Mouse (Mus musculus) left cerebral cortex, adult 2 months (tissue): ENCODE measurements at regions not wholly inside any gene's neighbourhood (a gene's known extent, or its start where the extent isn't known, plus 50 kb on each side); places are given as distances from the start of the nearest gene placed in this dataset.

Source experiments
- DNase-seq, 2 experiments: peaks; one replicate each; pipeline ENCODE4 v3.0.0; 2021 to 2022; ENCODE audit warnings: low spot score in 2 of 2, mixed read lengths in 1 of 2; ENCODE audit errors: extremely low spot score in 1 of 2
- H3K27ac ChIP-seq: fragments of 200-600 bp; 2 replicates; pipeline ENCODE4 v1.8.1; 2022
- H3K4me3 ChIP-seq: fragments of 200-600 bp; 2 replicates; pipeline ENCODE4 v1.8.1; 2022
- CTCF ChIP-seq: fragments of 200-600 bp; IDR thresholded peaks from 2 replicates; pipeline ENCODE4 v1.8.1; 2022; ENCODE audit warnings: antibody characterized with exemption, mild to moderate bottlenecking, moderate library complexity
- intact Hi-C: fragments of 180-260 bp; cut with DNase I; formaldehyde crosslinking; loops from one replicate; pipeline ENCODE4 v1.15.1; 2025

DNA sequence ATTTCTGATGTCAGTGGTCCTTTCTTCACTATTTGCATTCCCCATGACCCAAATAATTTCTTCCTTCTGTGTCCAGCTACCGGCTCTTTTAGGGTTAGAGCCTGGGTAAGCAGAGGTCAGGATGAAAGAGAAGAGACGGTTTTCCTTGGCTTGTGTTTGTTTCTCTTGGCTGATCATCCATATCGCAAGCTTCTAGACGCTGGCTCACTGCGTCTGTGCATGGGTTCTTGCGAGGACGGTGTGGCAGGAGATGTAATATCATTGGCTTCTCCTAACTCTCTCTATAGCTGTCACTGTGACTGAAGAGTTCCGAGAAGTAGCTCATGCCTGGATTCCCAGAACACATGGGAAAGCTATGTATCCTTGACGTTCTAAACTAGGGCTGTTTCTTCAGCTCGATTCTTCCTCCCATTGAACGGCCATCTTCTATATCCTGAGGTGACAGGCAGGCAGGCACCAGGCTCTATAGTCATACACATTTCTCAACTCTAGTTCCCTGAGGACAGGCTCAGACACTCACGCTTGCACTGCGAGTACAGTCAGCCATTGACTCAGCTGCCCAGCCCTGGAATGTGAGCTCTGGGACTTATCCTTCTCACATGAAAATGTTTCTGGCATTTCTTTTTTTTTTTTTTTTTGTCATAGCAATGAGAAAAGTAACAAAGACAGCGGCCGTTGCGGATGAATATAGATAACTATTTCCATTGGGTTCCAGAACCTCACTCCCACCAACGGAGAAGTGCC is 85.0 kb downstream of the Bach1 start:
- no peak overlapping the region for H3K4me3 ChIP-seq
- no peak for DNase-seq
- no peak for TF ChIP-seq CTCF
- H3K27ac ChIP-seq = peak overlapping the region; percentile 47; the same call in 1 of the 2 replicates
- intact Hi-C loops = no loop called here

DNA sequence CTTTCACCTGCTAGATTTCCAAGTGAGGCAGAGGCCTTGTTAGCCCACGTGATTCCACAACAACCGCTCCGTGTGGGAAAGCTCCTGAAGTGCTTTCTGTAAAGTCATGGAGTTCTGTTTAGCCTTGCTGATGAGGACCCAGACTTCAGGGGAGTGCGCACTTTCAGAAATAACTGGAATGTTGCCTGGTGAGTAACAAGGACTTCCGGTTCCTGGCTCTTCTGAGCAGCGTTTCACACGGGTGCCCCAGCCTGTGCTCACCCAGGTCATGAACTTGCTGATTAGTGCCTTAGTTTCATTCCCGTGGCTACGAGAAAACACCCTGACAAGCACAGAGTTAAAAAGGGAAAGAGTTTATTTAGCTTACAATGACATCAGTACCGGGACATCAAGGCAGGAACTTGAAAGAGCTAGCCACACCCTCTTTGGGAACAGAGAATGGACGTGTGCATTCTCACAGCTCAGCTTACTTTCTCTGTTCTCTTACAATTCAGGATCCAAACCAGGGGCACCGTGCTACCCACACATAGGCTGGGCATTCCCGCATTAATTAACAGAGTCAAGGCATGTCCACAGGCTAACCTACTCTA is 85.8 kb downstream of the Bach1 start:
- intact Hi-C loops = no loop called here
- no peak overlapping the region for H3K4me3 ChIP-seq
- no peak for DNase-seq

DNA sequence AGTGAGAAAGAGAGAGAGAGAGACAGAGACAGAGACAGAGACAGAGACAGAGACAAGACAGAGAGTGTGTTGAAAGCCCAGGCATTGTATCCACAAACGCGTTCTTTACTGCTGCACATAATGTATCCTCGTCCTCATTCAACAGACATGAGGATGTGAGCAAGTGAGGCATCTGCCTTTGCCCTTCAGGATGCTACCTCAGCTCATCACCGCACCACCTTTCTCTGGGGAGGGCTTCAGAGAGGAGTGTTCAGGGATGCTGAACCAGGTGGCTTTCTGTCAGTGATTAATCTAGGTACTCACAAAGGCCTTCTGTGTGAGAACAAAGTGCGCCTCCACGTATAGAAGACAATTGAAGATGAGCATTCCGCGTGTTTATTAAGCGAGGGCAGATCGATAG is 90.8 kb downstream of the Bach1 start:
- H3K4me3 ChIP-seq = no peak overlapping the region
- intact Hi-C loops = no loop called here

More for the DNA sequence above, 85.8 kb downstream of the Bach1 start:
- no peak for TF ChIP-seq CTCF
- H3K27ac ChIP-seq = peak overlapping the region; percentile 47; the same call in 1 of the 2 replicates

DNA sequence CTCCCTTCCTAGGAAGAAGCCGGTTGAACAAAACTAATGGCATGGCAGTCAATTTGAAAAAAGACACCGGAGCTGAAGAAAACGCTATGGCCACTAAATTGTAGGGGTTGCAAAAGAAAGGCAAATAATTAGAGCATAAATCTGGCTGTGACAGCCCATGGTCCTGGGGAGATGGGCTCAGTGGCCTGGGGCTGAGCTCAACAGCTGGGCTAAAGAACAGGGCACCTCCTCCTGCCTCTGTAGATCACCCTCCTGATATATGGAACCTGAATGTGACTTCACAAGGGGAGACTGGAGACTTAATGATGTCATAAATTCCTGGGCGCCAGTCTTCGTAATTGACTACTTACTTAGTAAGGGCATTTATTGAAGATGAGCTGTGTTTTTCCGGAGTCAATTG is 91.2 kb downstream of the Bach1 start:
- H3K4me3 ChIP-seq = no peak overlapping the region
- DNase-seq = no peak
- TF ChIP-seq CTCF = no peak
- H3K27ac ChIP-seq = no peak overlapping the region
- intact Hi-C loops = no loop called here

More for the DNA sequence above, 90.8 kb downstream of the Bach1 start:
- no peak for DNase-seq
- no peak for TF ChIP-seq CTCF
- no peak overlapping the region for H3K27ac ChIP-seq

DNA sequence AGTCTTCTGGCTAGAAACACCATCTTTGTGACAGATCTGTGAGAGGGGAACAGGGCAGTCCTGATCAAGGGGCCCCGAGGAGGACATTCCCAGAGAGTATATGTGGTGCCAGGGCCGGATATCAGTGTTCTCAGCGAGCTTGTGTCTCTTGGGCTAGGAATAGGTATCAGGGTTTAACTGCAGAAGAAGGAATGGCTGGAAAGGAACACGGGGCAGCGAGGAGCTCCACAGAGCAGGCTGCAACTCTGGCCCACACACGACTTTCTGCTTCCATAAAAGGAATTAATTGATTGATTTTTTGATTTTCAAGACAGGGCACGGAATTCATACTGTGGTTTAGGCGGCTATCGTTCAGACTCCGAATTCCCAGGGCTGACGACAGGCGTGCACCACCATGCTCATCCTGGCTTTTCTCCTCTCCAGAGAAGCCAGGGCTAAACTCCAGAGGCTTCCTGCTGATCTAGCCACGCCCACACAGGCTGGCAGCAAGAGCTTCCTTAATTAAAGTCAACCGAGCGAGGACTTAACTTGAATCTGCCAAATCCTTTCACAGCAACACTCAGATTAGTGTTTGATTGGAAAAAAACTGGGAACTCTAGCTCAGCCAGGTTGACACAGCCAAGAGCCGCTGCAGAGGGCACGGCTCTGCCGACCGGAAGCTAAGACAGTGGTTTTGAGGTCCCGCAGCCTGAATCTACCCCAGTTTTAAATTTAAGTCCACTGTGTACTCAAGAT is 97.9 kb downstream of the Bach1 start:
- intact Hi-C loops = no loop called here
- DNase-seq = peak; percentile 19 to 23
- peak overlapping the region; percentile 28 for H3K4me3 ChIP-seq
- TF ChIP-seq CTCF = no peak
- H3K27ac ChIP-seq = no peak overlapping the region

DNA sequence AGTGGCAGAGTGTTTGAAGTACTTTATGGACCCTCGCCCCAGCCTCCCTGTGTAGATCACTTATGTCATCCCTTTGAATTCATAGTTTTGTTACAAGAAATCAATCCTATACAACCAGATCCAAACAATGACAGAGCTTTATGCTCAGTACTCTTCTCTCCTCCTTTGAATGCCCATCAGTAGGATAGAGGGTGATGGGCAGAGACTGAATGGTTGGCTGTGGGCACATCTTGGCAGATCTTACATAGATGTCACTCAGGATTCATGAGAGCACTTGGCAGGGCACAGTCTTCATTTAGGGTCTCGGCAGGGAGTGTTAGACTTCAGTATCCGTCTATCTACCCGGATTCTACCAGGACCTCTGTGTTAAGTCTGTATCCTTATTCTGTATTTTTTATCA is 103.6 kb downstream of the Bach1 start:
- H3K4me3 ChIP-seq = no peak overlapping the region
- intact Hi-C loops = no loop called here
- no peak overlapping the region for H3K27ac ChIP-seq
- DNase-seq = no peak
- no peak for TF ChIP-seq CTCF

DNA sequence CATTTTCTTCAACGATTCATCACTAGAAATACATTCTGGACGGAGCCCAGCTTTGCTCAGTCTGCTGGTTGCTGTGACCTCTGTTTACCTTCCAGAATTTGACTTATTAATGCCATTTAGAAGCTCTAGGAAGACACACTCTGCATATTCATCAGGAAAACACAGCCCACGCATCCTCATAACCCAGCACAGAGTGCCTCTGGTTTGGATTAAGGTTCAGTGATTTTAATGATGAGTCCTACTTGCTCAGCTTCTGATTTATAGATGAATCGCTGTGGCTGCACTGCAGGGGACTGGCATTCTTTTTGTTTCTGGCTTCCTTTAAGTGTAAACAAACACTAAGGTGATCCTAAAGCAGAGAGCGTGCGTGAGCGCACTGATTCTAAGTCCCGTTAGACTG is 118.8 kb downstream of the Bach1 start:
- no peak for TF ChIP-seq CTCF
- intact Hi-C loops = no loop called here
- H3K27ac ChIP-seq = no peak overlapping the region
- no peak overlapping the region for H3K4me3 ChIP-seq
- no peak for DNase-seq

DNA sequence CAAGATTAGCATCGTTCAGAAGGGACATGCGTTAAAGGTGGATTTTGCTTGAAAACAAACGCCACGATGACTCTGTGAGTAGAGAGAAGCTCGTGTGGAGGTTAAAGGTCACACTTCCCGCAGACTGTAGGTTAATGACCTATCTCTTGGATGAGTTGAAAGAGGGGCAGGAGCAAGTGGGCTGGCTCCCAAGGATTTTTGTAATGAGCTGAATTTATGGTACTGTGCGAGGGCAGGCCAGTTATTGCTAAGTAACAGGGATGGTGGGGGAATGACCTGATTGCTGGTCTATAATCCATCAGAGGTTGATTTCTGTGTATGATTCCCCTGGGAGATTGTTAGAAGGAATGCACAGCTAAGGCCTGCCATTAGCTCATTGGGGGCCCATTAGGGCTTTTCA is 135.6 kb downstream of the Bach1 start:
- intact Hi-C loops = no loop called here
- H3K27ac ChIP-seq = no peak overlapping the region

DNA sequence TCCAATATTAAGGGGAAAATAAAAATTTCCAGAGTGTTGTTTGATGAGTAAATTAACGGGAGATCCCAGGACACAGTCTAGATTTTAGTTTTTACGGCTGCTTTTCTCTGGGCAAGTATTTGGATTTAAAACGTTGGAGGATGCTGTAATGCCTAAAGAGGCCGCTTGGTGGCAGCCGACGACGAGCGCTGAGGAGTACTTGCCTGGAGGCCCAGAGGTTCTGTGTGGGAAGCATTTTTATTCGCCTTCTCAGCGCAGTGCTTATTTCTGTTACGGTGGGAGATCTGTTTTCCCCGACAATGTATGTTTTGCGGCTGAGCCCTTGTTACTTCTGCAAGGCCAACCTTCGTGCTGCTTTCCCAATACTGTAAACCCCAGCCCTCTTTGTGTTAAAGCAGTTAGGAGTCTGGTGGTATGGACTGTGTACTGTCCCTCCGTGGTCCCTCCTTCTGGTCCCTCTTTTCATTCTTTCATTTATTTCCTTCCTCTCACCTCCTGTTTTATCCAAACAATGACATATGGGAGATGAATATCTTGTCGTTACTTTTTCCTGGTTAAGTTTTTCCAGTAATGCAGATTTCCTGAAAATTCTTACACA is 142.3 kb downstream of the Bach1 start:
- DNase-seq = peak; percentile 81 to 87
- no peak overlapping the region for H3K27ac ChIP-seq
- intact Hi-C loops = loop anchor here (1.0 to 10.0 kb wide), 4 partner anchors 296 to 1924 kb away; no protein-coding TSS in a partner anchor
- TF ChIP-seq CTCF = peak; percentile 89
- no peak overlapping the region for H3K4me3 ChIP-seq

More for the DNA sequence above, 135.6 kb downstream of the Bach1 start:
- no peak overlapping the region for H3K4me3 ChIP-seq
- DNase-seq = no peak
- no peak for TF ChIP-seq CTCF
